Mouse (Mus musculus) liver, embryonic 15.5 days (tissue): Measurements from ENCODE around the gene Chd5. TPM values are rescaled to one million over a fixed set of nuclear protein-coding genes. Genes with fewer than 3 reads are reported as not detected.

Source experiments
- ATAC-seq: fragments of 200-750 bp; cut with Nextera tagmentation; 2 replicates; pipeline ENCODE4 v1.8.0; 2017; ENCODE audit warnings: moderate number of reproducible peaks, mild to moderate bottlenecking, moderate library complexity; ENCODE audit not compliant: insufficient read depth
- H3K27ac ChIP-seq: fragments of 300-500 bp; sonication (generic); replicated peaks from 2 replicates; pipeline ENCODE4 v1.5.1; 2015; ENCODE audit warnings: mild to moderate bottlenecking, inconsistent platforms
- H3K27me3 ChIP-seq: fragments of 300-500 bp; sonication (generic); 2 replicates; pipeline ENCODE4 v1.6.1; 2015; ENCODE audit warnings: mild to moderate bottlenecking, inconsistent platforms
- H3K36me3 ChIP-seq: fragments of 300-500 bp; sonication (generic); replicated peaks from 2 replicates; pipeline ENCODE4 v1.6.1; 2015; ENCODE audit warnings: moderate library complexity, mild to moderate bottlenecking, inconsistent platforms
- H3K4me1 ChIP-seq: fragments of 300-500 bp; sonication (generic); replicated peaks from 2 replicates; pipeline ENCODE4 v1.6.1; 2015; ENCODE audit warnings: inconsistent platforms
- H3K4me2 ChIP-seq: fragments of 300-500 bp; sonication (generic); 2 replicates; pipeline ENCODE4 v1.6.1; 2015; ENCODE audit warnings: moderate library complexity, mild to moderate bottlenecking, inconsistent platforms
- H3K4me3 ChIP-seq: fragments of 300-500 bp; sonication (generic); replicated peaks from 2 replicates; pipeline ENCODE4 v1.5.1; 2015; ENCODE audit warnings: mild to moderate bottlenecking, inconsistent platforms
- H3K9ac ChIP-seq: fragments of 300-500 bp; sonication (generic); 2 replicates; pipeline ENCODE4 v1.6.1; 2015; ENCODE audit warnings: moderate library complexity, mild to moderate bottlenecking, inconsistent platforms
- H3K9me3 ChIP-seq: fragments of 300-500 bp; sonication (generic); replicated peaks from 2 replicates; pipeline ENCODE4 v1.6.1; 2016; ENCODE audit warnings: inconsistent platforms
- WGBS: fragments of 180-500 bp; shearing (Covaris S2); methylation state at CpG from one replicate; pipeline ENCODE4 v1.1.7; 2015; ENCODE audit warnings: mixed read lengths; ENCODE audit not compliant: insufficient replicate concordance; 5-methylcytosine and 5-hydroxymethylcytosine counted together
- polyA plus RNA-seq: library from polyadenylated mRNA; unstranded; fragments of >200 nt; fragmentation: Nextera tagmentation; extraction: Ambion mirVana; gene quantifications from 2 replicates; pipeline ENCODE4 v1.2.1, GENCODE M21; 2015

Chd5 gene
- polyA plus RNA-seq, 1 experiment from 2014 or later: 0.16 TPM

- Histone ChIP-seq H3K27ac (no peak overlapping the region), H3K9me3 (no peaks in the 10 kb centered on the region), H3K4me2 (no peak overlapping the region), H3K9ac (no peak overlapping the region), H3K4me3 (no peak overlapping the region), H3K36me3 (no peaks in the 10 kb centered on the region), H3K4me1 (no peaks in the 10 kb centered on the region), H3K27me3 (no peaks in the 10 kb centered on the region)
- 64% methylated on average over 13 of the region's 13 CpGs for WGBS
- no peak for ATAC-seq
Observed at GRCm38 (mm10) chr4:152410961-152411360, 72.5 kb downstream of the Chd5 start.

- H3K36me3 ChIP-seq: no peaks in the 10 kb centered on the region
- ATAC-seq: no peak
- no peaks in the 10 kb centered on the region for H3K9me3 ChIP-seq
- no peak overlapping the region for H3K9ac ChIP-seq
- H3K4me3 ChIP-seq: no peak overlapping the region
- H3K27ac ChIP-seq: no peak overlapping the region
- no peaks in the 10 kb centered on the region for H3K27me3 ChIP-seq
- no peak overlapping the region for H3K4me2 ChIP-seq
- no peaks in the 10 kb centered on the region for H3K4me1 ChIP-seq
- WGBS: 52% methylated on average over 3 of the region's 3 CpGs
Observed at GRCm38 (mm10) chr4:152412524-152413080, 74.2 kb downstream of the Chd5 start.

GRCm38 (mm10) chr4:152418229-152419060 lies 80.0 kb downstream of the Chd5 start:
- Histone ChIP-seq H3K9me3 (no peaks in the 10 kb centered on the region), H3K9ac (no peak overlapping the region), H3K4me2 (no peak overlapping the region), H3K36me3 (no peaks in the 10 kb centered on the region), H3K27me3 (no peaks in the 10 kb centered on the region), H3K4me3 (no peak overlapping the region), H3K27ac (no peak overlapping the region), H3K4me1 (no peaks in the 10 kb centered on the region)
- 66% methylated on average over 28 of the region's 28 CpGs for WGBS
- ATAC-seq: no peak

- ATAC-seq: no peak
- no peaks in the 10 kb centered on the region for H3K9me3 ChIP-seq
- no peak overlapping the region for H3K4me3 ChIP-seq
- H3K27ac ChIP-seq: no peak overlapping the region
- no peaks in the 10 kb centered on the region for H3K27me3 ChIP-seq
- no peaks in the 10 kb centered on the region for H3K4me1 ChIP-seq
- H3K9ac ChIP-seq: no peak overlapping the region
- WGBS: 85% methylated on average over 6 of the region's 6 CpGs
- no peak overlapping the region for H3K4me2 ChIP-seq
- no peaks in the 10 kb centered on the region for H3K36me3 ChIP-seq
Observed at GRCm38 (mm10) chr4:152423576-152423975, 85.1 kb downstream of the Chd5 start.

GRCm38 (mm10) chr4:152424341-152424740 lies 85.9 kb downstream of the Chd5 start:
- Histone ChIP-seq H3K4me3 (no peak overlapping the region), H3K4me1 (no peaks in the 10 kb centered on the region), H3K27ac (no peak overlapping the region), H3K4me2 (no peak overlapping the region), H3K9me3 (no peaks in the 10 kb centered on the region), H3K27me3 (no peaks in the 10 kb centered on the region), H3K9ac (no peak overlapping the region), H3K36me3 (no peaks in the 10 kb centered on the region)
- no peak for ATAC-seq
- WGBS: 48% methylated on average over 4 of the region's 4 CpGs

- no peaks in the 10 kb centered on the region for H3K27me3 ChIP-seq
- no peak overlapping the region for H3K9ac ChIP-seq
- H3K4me3 ChIP-seq: no peak overlapping the region
- no peak for ATAC-seq
- H3K27ac ChIP-seq: no peak overlapping the region
- no peaks in the 10 kb centered on the region for H3K9me3 ChIP-seq
- no peaks in the 10 kb centered on the region for H3K4me1 ChIP-seq
- 59% methylated on average over 5 of the region's 5 CpGs for WGBS
- H3K36me3 ChIP-seq: no peaks in the 10 kb centered on the region
- H3K4me2 ChIP-seq: no peak overlapping the region
Observed at GRCm38 (mm10) chr4:152424922-152425321, 86.5 kb downstream of the Chd5 start.

GRCm38 (mm10) chr4:152428259-152428658 lies 89.8 kb downstream of the Chd5 start:
- H3K4me2 ChIP-seq: no peak overlapping the region
- WGBS: 63% methylated on average over 8 of the region's 8 CpGs
- H3K27me3 ChIP-seq: no peaks in the 10 kb centered on the region
- H3K4me3 ChIP-seq: no peak overlapping the region
- no peaks in the 10 kb centered on the region for H3K9me3 ChIP-seq
- no peak for ATAC-seq
- no peak overlapping the region for H3K9ac ChIP-seq
- no peak overlapping the region for H3K27ac ChIP-seq
- H3K4me1 ChIP-seq: no peaks in the 10 kb centered on the region
- no peaks in the 10 kb centered on the region for H3K36me3 ChIP-seq

GRCm38 (mm10) chr4:152432308-152432707 lies 93.9 kb downstream of the Chd5 start:
- ATAC-seq: no peak
- Histone ChIP-seq H3K9me3 (no peaks in the 10 kb centered on the region), H3K27me3 (no peaks in the 10 kb centered on the region), H3K36me3 (no peaks in the 10 kb centered on the region), H3K4me1 (peaks cover 5% of the 10 kb centered on the region), H3K4me3 (no peak overlapping the region), H3K27ac (no peak overlapping the region), H3K4me2 (no peak overlapping the region), H3K9ac (no peak overlapping the region)
- WGBS: 51% methylated on average over 5 of the region's 5 CpGs

GRCm38 (mm10) chr4:152434836-152435235 lies 96.4 kb downstream of the Chd5 start:
- WGBS: 18% methylated on average over 9 of the region's 9 CpGs
- Histone ChIP-seq H3K27ac (no peak overlapping the region), H3K27me3 (no peaks in the 10 kb centered on the region), H3K4me1 (peaks cover 5% of the 10 kb centered on the region), H3K4me2 (no peak overlapping the region), H3K9ac (no peak overlapping the region), H3K4me3 (no peak overlapping the region), H3K9me3 (no peaks in the 10 kb centered on the region), H3K36me3 (no peaks in the 10 kb centered on the region)
- no peak for ATAC-seq

- Histone ChIP-seq H3K9ac (no peak overlapping the region), H3K4me2 (no peak overlapping the region)
- WGBS: 23% methylated on average over 10 of the region's 10 CpGs
Observed at GRCm38 (mm10) chr4:152435255-152435654, 96.8 kb downstream of the Chd5 start.

More at GRCm38 (mm10) chr4:152435255-152435654, 96.8 kb downstream of the Chd5 start:
- Histone ChIP-seq H3K4me1 (peaks cover 5% of the 10 kb centered on the region), H3K27ac (no peak overlapping the region), H3K9me3 (no peaks in the 10 kb centered on the region), H3K36me3 (no peaks in the 10 kb centered on the region), H3K4me3 (no peak overlapping the region), H3K27me3 (no peaks in the 10 kb centered on the region)
- no peak for ATAC-seq
